Mouse (Mus musculus) ES-Bruce4 (cell line): ENCODE results near the gene Alyref2. TPM values are rescaled to one million over a fixed set of nuclear protein-coding genes. Genes with fewer than 3 reads are reported as not detected.
"Not testable (repeated sequence)": the region's sequence is repeated elsewhere in the genome, so short reads cannot be mapped to it uniquely, and the experiment has no call there.

Source experiments
- H3K27ac ChIP-seq: 2 replicates; pipeline ENCODE4 v1.5.1; 2012; ENCODE audit warnings: low read length, inconsistent platforms; ENCODE audit not compliant: insufficient read depth
- H3K27me3 ChIP-seq: 2 replicates; pipeline ENCODE4 v1.6.1; 2012; ENCODE audit warnings: mild to moderate bottlenecking, low read length, inconsistent platforms; ENCODE audit not compliant: control insufficient read depth, poor library complexity, insufficient read depth, severe bottlenecking
- H3K36me3 ChIP-seq: 2 replicates; pipeline ENCODE4 v1.6.1; 2012; ENCODE audit warnings: inconsistent platforms, mild to moderate bottlenecking, low read length, moderate library complexity; ENCODE audit not compliant: control insufficient read depth, poor library complexity, insufficient read depth, severe bottlenecking
- H3K4me1 ChIP-seq: one replicate; pipeline ENCODE4 v1.8.1; 2011; ENCODE audit warnings: low read length; ENCODE audit not compliant: control insufficient read depth, insufficient read depth
- H3K4me3 ChIP-seq: 2 replicates; pipeline ENCODE4 v1.5.1; 2011; ENCODE audit warnings: low read depth, mild to moderate bottlenecking, low read length
- H3K9ac ChIP-seq: 2 replicates; pipeline ENCODE4 v1.6.1; 2012; ENCODE audit warnings: low read depth, mild to moderate bottlenecking, inconsistent platforms; ENCODE audit not compliant: poor library complexity, severe bottlenecking
- H3K9me3 ChIP-seq: replicated peaks from 2 replicates; pipeline ENCODE4 v1.6.1; 2012; ENCODE audit warnings: mild to moderate bottlenecking, low read length, inconsistent platforms; ENCODE audit not compliant: control insufficient read depth, poor library complexity, insufficient read depth, severe bottlenecking
- CTCF ChIP-seq: IDR thresholded peaks from one replicate; pipeline ENCODE4 v1.8.1; 2011; ENCODE audit warnings: low read depth, low read length
- EP300 ChIP-seq: IDR thresholded peaks from 2 replicates; pipeline ENCODE4 v1.6.1; 2011; ENCODE audit warnings: low read depth, low read length; ENCODE audit not compliant: insufficient read depth
- POLR2A ChIP-seq: IDR thresholded peaks from one replicate; pipeline ENCODE4 v1.8.1; 2011; ENCODE audit warnings: low read length; ENCODE audit not compliant: insufficient read depth
- polyA plus RNA-seq: library from polyadenylated mRNA; stranded (reverse); fragments of >200 nt; gene quantifications from 2 replicates; pipeline ENCODE4 v1.2.4, GENCODE M21; 2011; ENCODE audit warnings: low read depth; ENCODE audit not compliant: missing spikeins, insufficient read depth, insufficient read length

Alyref2 gene
- polyA plus RNA-seq, 1 experiment: 5.2 TPM

- Histone ChIP-seq H3K27me3 (no peaks in the 10 kb centered on the region), H3K9ac (no peak overlapping the region), H3K36me3 (peaks cover 29% of the 10 kb centered on the region), H3K4me1 (no peaks in the 10 kb centered on the region), H3K9me3 (no peaks in the 10 kb centered on the region; the same call in none of the 2 replicates), H3K4me3 (no peak overlapping the region), H3K27ac (0 out of 2 replicates have a peak overlapping the region, but pooled peaks have one; percentile 19)
- TF ChIP-seq EP300 (no peak), CTCF (no peak), POLR2A (no peak)
Observed at GRCm38 (mm10) chr1:171465749-171466412, 37.4 kb upstream of the Alyref2 start.

- H3K9me3 ChIP-seq: no peaks in the 10 kb centered on the region; the same call in none of the 2 replicates
- H3K27ac ChIP-seq: no peak overlapping the region
- H3K9ac ChIP-seq: no peak overlapping the region
- H3K27me3 ChIP-seq: no peaks in the 10 kb centered on the region
- TF ChIP-seq EP300: no peak
- no peak for TF ChIP-seq CTCF
- no peak for TF ChIP-seq POLR2A
- H3K4me1 ChIP-seq: peaks cover 5% of the 10 kb centered on the region
- H3K4me3 ChIP-seq: no peak overlapping the region
- H3K36me3 ChIP-seq: peaks cover 25% of the 10 kb centered on the region
Observed at GRCm38 (mm10) chr1:171466565-171466964, 36.7 kb upstream of the Alyref2 start.

- Histone ChIP-seq H3K27ac (no peak overlapping the region), H3K9me3 (no peaks in the 10 kb centered on the region), H3K4me1 (peaks cover 5% of the 10 kb centered on the region), H3K4me3 (no peak overlapping the region), H3K9ac (no peak overlapping the region), H3K27me3 (no peaks in the 10 kb centered on the region), H3K36me3 (no peaks in the 10 kb centered on the region)
- no peak for TF ChIP-seq EP300
- no peak for TF ChIP-seq CTCF
- no peak for TF ChIP-seq POLR2A
Observed at GRCm38 (mm10) chr1:171469678-171470077, 33.6 kb upstream of the Alyref2 start.

GRCm38 (mm10) chr1:171470371-171470871 is 32.9 kb upstream of the Alyref2 start:
- no peak overlapping the region for H3K27ac ChIP-seq
- H3K4me3 ChIP-seq: no peak overlapping the region
- peak overlapping the region; percentile 52; the same call in 1 of the 2 replicates for H3K9ac ChIP-seq
- H3K4me1 ChIP-seq: peaks cover 5% of the 10 kb centered on the region
- TF ChIP-seq CTCF (peak; percentile 34), POLR2A (no peak), EP300 (no peak)
- H3K9me3 ChIP-seq: no peaks in the 10 kb centered on the region
- no peaks in the 10 kb centered on the region for H3K27me3 ChIP-seq
- no peaks in the 10 kb centered on the region for H3K36me3 ChIP-seq

GRCm38 (mm10) chr1:171470896-171471295 is 32.4 kb upstream of the Alyref2 start:
- H3K27me3 ChIP-seq: no peaks in the 10 kb centered on the region
- TF ChIP-seq CTCF (no peak), EP300 (no peak), POLR2A (no peak)
- no peaks in the 10 kb centered on the region for H3K9me3 ChIP-seq
- H3K4me1 ChIP-seq: peaks cover 5% of the 10 kb centered on the region
- H3K27ac ChIP-seq: peak overlapping the region; percentile 12; the same call in 1 of the 2 replicates
- no peak overlapping the region for H3K4me3 ChIP-seq
- no peak overlapping the region for H3K9ac ChIP-seq
- no peaks in the 10 kb centered on the region for H3K36me3 ChIP-seq

- Histone ChIP-seq H3K27me3 (no peaks in the 10 kb centered on the region), H3K27ac (peak overlapping the region; percentile 12; the same call in 1 of the 2 replicates), H3K9ac (no peak overlapping the region), H3K9me3 (no peaks in the 10 kb centered on the region), H3K36me3 (no peaks in the 10 kb centered on the region), H3K4me1 (peaks cover 5% of the 10 kb centered on the region), H3K4me3 (no peak overlapping the region)
- TF ChIP-seq EP300: no peak
- TF ChIP-seq CTCF: no peak
- no peak for TF ChIP-seq POLR2A
Observed at GRCm38 (mm10) chr1:171471452-171471851, 31.8 kb upstream of the Alyref2 start.

GRCm38 (mm10) chr1:171471941-171472340 is 31.3 kb upstream of the Alyref2 start:
- H3K9ac ChIP-seq, H3K4me3 ChIP-seq, H3K27me3 ChIP-seq, H3K36me3 ChIP-seq, H3K27ac ChIP-seq, H3K9me3 ChIP-seq, H3K4me1 ChIP-seq: not testable (repeated sequence)
